Mouse (Mus musculus): ENCODE results near the gene Serping1. TPM values are rescaled to one million over a fixed set of nuclear protein-coding genes. Genes with fewer than 3 reads are reported as not detected.
A peak's percentile ranks its signal among the peaks of the same experiment; 100 is the strongest.
"Not testable (repeated sequence)": the region's sequence is repeated elsewhere in the genome, so short reads cannot be mapped to it uniquely, and the experiment has no call there.

Serping1 gene
- total RNA-seq, 2 experiments from 2014 or later: 7.3 to 7.5 TPM

- intact Hi-C loops (cut with DNase I): no loop called here
- peak in 1 of 2 experiments; percentile 16 for DNase-seq (ENCODE audit: low spot score in 2 of 2)
These were observed 32.6 kb downstream of the Serping1 start for GRCm38 (mm10) chr2:84742451-84743283.

- DNase-seq (ENCODE audit: low spot score in 2 of 2): peak in 1 of 2 experiments; percentile 4
- intact Hi-C loops (cut with DNase I): no loop called here
These were observed 33.3 kb downstream of the Serping1 start for GRCm38 (mm10) chr2:84741841-84742450.

DNA sequence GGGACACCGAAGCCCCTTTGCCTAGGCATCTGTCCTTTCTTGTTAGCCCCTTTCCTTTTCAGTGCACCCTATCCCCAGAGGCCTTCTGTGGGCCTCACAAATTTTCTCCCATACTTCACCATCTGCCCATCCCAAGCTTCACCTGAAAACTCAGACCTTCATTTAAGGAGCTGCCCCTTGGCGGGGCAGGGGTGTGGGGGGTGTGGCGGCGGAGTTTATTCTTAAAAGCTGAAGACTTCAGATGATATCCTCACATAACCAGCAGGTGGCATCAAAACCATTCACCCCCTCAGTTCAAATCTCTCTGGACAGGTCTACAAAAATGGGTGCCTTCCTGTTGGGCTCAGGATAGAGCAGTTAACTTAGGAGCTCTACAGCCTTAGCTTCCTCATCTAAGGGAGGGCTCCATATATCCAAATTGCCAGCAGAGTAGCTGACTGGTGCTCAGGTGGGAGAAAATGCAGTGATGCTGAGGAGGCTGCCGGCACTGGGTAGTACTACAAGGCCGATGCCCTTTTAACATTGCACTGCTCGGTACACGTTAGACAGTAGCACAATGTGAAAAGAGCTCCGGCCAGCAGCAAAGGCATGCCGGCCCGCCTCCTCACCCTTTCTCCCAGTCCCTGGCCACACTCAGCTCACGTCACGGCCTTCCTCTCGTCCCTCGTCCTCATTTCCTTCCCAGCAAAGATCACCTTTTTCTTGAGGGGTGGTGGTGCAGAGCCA lies 34.5 kb downstream of the Serping1 start:
- intact Hi-C loops (cut with DNase I): no loop called here
- DNase-seq (ENCODE audit: low spot score in 2 of 2): no peak

DNA sequence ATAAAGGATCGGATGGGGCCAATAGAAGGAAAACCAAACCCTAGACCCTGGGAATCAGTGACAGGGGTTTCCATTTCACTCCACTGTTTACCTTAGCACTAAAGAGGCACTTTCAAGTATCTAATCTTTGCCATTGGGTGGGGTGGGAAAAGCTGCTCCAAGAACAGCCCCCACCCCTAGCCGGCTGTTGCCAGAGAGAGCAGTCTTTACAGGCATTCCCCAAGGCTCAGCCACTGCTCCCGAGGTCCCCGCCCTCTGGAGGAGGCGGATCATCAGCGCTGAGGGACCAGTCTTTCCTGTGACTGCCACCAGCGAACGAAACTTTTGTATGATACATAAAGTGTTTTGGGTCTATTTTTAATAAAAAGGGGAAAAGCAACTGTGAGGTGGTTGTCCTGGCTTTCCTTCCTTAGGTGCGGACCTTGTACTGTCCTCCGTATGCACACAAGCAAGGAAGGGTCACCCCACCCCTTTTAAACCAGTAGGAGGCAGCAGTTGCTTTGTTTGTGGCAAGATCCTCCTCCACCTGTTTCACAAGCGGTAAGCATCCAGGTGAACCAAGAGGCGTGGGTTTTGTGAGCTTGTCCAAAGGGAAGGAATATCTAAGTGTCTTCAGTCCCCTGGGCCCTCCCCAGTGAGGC lies 36.9 kb downstream of the Serping1 start:
- intact Hi-C loops (cut with DNase I): loop anchor here (10.0 kb wide), 1 partner anchor 296 kb away; the partner anchor contains the start of genes P2rx3 and Ssrp1
- DNase-seq (ENCODE audit: low spot score in 2 of 2): no peak

DNA sequence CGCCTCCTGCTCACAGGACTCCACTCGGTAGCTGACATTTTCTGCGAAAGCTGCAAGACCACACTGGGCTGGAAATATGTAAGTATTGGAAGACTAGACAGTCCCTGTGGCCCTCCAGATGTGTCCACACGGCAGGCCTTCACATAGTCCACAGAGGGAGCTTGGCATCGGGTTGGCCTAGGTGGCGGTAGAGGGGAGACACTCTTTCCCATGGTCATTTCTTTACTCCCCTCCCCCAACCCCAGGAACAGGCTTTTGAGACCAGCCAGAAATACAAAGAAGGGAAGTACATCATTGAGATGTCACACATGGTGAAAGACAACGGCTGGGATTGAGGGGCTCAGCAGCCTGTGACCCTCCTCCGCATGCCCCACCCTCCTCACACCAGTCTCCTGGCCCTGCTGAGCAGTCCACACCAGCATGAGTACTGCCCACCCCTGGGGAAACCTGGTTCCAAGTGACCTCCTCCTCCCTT lies 37.8 kb downstream of the Serping1 start:
- DNase-seq (ENCODE audit: low spot score in 2 of 2): no peak
- intact Hi-C loops (cut with DNase I): loop anchor here (10.0 kb wide), 1 partner anchor 297 kb away; the partner anchor contains the start of genes P2rx3 and Ssrp1

GRCm38 (mm10) chr2:84736312-84737161 lies 38.7 kb downstream of the Serping1 start:
- intact Hi-C loops (cut with DNase I): loop anchor here (10.0 kb wide), 1 partner anchor 298 kb away; the partner anchor contains the start of genes P2rx3 and Ssrp1

DNA sequence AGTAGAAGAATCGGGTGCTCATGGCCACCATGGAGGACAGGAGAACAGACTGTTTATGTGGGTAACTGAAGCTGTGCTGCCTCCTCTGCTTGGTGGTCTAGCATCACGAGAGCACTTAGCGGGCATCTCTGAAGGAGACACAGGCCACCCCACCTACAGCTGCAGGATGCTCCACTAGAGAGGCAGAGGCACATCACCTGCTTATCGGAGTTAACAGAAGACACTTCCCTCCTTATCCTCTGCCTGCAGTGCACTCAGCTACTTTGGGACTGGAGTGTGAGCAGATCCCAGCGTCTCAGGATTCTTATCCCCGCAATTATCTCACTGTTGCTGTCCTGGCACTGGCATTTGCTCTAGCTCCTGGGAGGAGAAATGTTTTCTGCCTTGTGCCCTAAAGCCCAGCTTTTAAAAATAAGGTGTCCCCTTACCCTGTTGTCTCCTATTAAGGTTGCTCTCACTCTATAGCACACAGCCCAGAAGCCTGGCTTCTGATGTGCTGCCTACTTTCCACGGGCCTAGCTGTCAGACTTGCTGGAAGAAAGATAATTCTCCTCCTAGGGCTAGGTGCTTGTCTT lies 39.8 kb downstream of the Serping1 start:
- intact Hi-C loops (cut with DNase I): loop anchor here (2.0 to 10.0 kb wide), 2 partner anchors 63 to 299 kb away; partner anchors contain the start of genes P2rx3, Ssrp1 and Ube2l6

More at GRCm38 (mm10) chr2:84736312-84737161, 38.7 kb downstream of the Serping1 start:
- DNase-seq (ENCODE audit: low spot score in 2 of 2): no peak

DNA sequence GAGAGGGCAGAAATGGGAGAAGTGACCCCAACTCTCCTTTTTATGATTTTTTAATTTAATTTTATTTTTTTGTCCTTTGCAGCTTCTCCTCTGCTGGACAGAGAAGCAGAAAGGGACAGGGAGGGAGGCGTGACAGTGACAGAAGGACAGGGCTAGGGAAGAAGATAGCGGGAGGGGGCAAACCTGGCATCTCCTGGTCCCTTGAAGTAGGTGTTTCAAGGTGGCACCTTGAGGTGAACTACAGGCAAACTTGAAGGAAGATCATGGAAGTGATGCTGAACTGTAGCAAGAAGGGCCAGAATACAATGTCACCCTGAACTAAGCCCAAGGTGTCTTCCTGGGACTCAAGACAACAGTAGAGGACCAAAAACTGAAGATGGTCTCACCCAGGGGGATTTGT lies 40.3 kb downstream of the Serping1 start:
- intact Hi-C loops (cut with DNase I): loop anchor here (2.0 to 10.0 kb wide), 2 partner anchors 64 to 300 kb away; partner anchors contain the start of genes P2rx3, Ssrp1 and Ube2l6

More for the DNA sequence above, 39.8 kb downstream of the Serping1 start:
- DNase-seq (ENCODE audit: low spot score in 2 of 2): no peak

GRCm38 (mm10) chr2:84734351-84734864 lies 40.8 kb downstream of the Serping1 start:
- DNase-seq (ENCODE audit: low spot score in 2 of 2): peak in 1 of 2 experiments; percentile 56
- intact Hi-C loops (cut with DNase I): loop anchor here (2.0 to 10.0 kb wide), 2 partner anchors 64 to 300 kb away; partner anchors contain the start of genes P2rx3, Ssrp1 and Ube2l6

More for the DNA sequence above, 40.3 kb downstream of the Serping1 start:
- no peak for DNase-seq (ENCODE audit: low spot score in 2 of 2)

- peak; percentile 65 to 88 for DNase-seq (ENCODE audit: low spot score in 2 of 2)
- intact Hi-C loops (cut with DNase I): loop anchor here (2.0 to 10.0 kb wide), 2 partner anchors 65 to 301 kb away; partner anchors contain the start of genes P2rx3, Ssrp1 and Ube2l6
These were observed 41.5 kb downstream of the Serping1 start, which contains the start of gene Ypel4 for GRCm38 (mm10) chr2:84733579-84734300. Ypel4 (plus strand) TSS chr2:84734058.

GRCm38 (mm10) chr2:84732394-84732793 lies 42.9 kb downstream of the Serping1 start:
- no peak for DNase-seq (ENCODE audit: low spot score in 2 of 2)

GRCm38 (mm10) chr2:84731206-84731605 lies 44.0 kb downstream of the Serping1 start:
- DNase-seq (ENCODE audit: low spot score in 2 of 2): no peak
- intact Hi-C loops (cut with DNase I): loop anchor here (10.0 kb wide), 1 partner anchor 304 kb away; the partner anchor contains the start of genes P2rx3 and Ssrp1

More at GRCm38 (mm10) chr2:84732394-84732793, 42.9 kb downstream of the Serping1 start:
- intact Hi-C loops (cut with DNase I): loop anchor here (10.0 kb wide), 1 partner anchor 302 kb away; the partner anchor contains the start of genes P2rx3 and Ssrp1

GRCm38 (mm10) chr2:84728191-84728590 lies 47.1 kb downstream of the Serping1 start:
- DNase-seq (ENCODE audit: low spot score in 2 of 2); intact Hi-C loops (cut with DNase I): not testable (repeated sequence)

GRCm38 (mm10) chr2:84727172-84727858 lies 47.9 kb downstream of the Serping1 start, which contains the start of gene Clp1:
Clp1 (minus strand) TSS chr2:84727350.
- intact Hi-C loops (cut with DNase I): loop anchor here (1.0 kb wide), 1 partner anchor 12 kb away; the partner anchor contains the start of gene Zdhhc5
- DNase-seq (ENCODE audit: low spot score in 2 of 2): peak; percentile 97 to 99

DNA sequence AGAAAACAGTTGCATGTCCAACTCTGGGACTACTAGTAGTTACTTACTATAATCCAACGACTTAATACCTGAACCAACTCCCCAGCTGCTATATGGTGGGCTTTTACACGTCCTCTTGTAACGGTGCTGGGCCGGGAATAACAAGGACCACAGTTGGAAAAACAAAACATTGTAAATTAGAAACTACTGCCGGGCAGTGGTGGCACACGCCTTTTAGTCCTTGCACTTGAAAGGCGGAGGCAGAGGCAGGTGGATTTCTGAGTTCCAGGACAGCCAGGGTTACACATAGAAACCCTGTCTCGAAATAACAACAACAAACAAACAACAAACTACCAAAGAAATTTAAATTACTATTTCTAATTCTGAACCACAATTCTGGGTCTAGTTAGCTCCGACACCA lies 48.5 kb downstream of the Serping1 start:
- no peak for DNase-seq (ENCODE audit: low spot score in 2 of 2)
- intact Hi-C loops (cut with DNase I): loop anchor here (1.0 kb wide), 1 partner anchor 11 kb away; the partner anchor contains the start of gene Zdhhc5

DNA sequence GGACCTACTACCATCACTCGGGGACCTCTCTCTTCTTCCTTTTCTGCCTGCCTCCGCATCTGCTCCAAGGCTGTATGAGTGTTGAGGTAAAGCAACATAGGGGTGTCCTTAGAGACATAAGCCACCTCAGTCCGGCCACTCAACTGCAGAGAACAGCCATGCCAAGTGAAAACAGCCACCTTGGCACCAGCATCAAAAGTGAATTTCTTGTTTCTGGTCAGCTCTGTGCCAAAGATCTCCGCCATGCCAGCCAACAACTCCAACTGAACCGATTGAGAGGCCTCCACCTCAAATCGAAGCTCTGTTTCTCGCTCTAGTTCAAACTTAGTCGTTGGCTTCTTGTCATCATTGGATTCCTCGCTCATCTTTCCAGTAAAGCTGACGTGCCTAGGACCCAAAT lies 49.5 kb downstream of the Serping1 start:
- DNase-seq (ENCODE audit: low spot score in 2 of 2): no peak
- intact Hi-C loops (cut with DNase I): no loop called here

Measured in left cerebral cortex, postnatal 25 days (tissue).